Comparison of ENCODE assay signal across 18 mouse cellular contexts in the genomic region with DNA sequence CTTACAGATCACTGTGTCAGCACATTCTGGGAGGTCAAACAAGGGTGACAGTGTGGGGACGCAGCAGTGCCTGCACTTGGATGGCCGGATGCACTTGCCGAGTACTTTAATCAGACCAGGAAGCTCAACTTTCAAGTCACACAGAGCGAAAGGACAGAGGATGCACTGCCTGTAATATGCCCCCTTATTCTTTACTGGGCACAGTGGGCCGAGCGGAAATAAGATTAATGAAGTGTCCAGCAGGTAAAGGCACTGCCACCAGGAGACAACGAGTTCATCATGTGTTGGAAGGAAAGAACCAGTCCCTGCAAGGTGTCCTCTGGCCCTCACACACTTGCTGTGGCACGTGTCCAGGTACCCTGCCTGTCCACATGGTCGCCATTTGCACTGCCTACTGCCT.
DNase-seq lines count a peak whose midpoint lies in the region; ATAC-seq and TF ChIP-seq lines count a peak whose summit lies in the region.
"Had no signal": no experiment of that assay in that cellular context is flagged by ENCODE, and none has a peak within 500 bp of the region (broad histone marks: within the 10 kb centered on the region; RNA-seq: fewer than 3 reads in every experiment).

No protein-coding gene starts in this region.

- intact Hi-C loops in left cerebral cortex, adult 2 months (cut with DNase I) = loop anchor here (2.0 kb wide), 1 partner anchor 143 kb away; no protein-coding TSS in a partner anchor
- intact Hi-C loops in left cerebral cortex, postnatal 14 days (cut with DNase I) = no loop called here

- no peak for TF ChIP-seq POLR2A in cerebellum, adult 2 months (IDR thresholded peaks at IDR 0.05; ENCODE audit: borderline replicate concordance, insufficient read depth, low read length)

- WGBS in intestine, embryonic 14.5 days = 79% methylated on average over 8 of the region's 9 CpGs
- WGBS in intestine, embryonic 15.5 days = 87% methylated on average over 9 of the region's 9 CpGs
- WGBS in cerebellum, adult 2 months = 13% methylated on average over 9 of the region's 9 CpGs
- WGBS in midbrain, embryonic 16.5 days = 86% methylated on average over 8 of the region's 9 CpGs

- ATAC-seq in intestine, embryonic 14.5 days (replicated peaks; ENCODE audit: low FRiP score, low TSS enrichment, low read depth) = 0 out of 2 replicates have a peak, but pooled peaks have one; percentile 37
- ATAC-seq in intestine, embryonic 15.5 days = no peak
- no peak for ATAC-seq in midbrain, embryonic 16.5 days

- no peaks in the 10 kb centered on the region for H3K4me1 ChIP-seq in intestine, embryonic 14.5 days (replicated peaks; ENCODE audit: control insufficient read depth, insufficient read depth, low read length)
- no peaks in the 10 kb centered on the region for H3K4me1 ChIP-seq in intestine, embryonic 15.5 days (replicated peaks)
- peaks cover 56% of the 10 kb centered on the region for H3K4me1 ChIP-seq in cerebellum, adult 2 months (ENCODE audit: control insufficient read depth, insufficient read depth, low read length)
- H3K4me1 ChIP-seq in midbrain, embryonic 16.5 days (ENCODE audit: control insufficient read depth, insufficient read depth, low read length) = peaks cover 4% of the 10 kb centered on the region
- H3K4me1 ChIP-seq: megakaryocyte, embryonic 14.5 days; neural tube, embryonic 12.5 days had no signal

- no peak overlapping the region for H3K4me2 ChIP-seq in intestine, embryonic 14.5 days (ENCODE audit: low read length)
- H3K4me2 ChIP-seq in intestine, embryonic 15.5 days (replicated peaks) = no peak overlapping the region
- H3K4me2 ChIP-seq in midbrain, embryonic 16.5 days (ENCODE audit: low read length) = no peak overlapping the region
- H3K4me2 ChIP-seq: forebrain, embryonic 13.5 days; neural tube, embryonic 12.5 days had no signal

- no peaks in the 10 kb centered on the region for H3K9me3 ChIP-seq in intestine, embryonic 14.5 days (ENCODE audit: control insufficient read depth, low read length)
- H3K9me3 ChIP-seq in intestine, embryonic 15.5 days = no peaks in the 10 kb centered on the region
- H3K9me3 ChIP-seq in midbrain, embryonic 16.5 days (replicated peaks; ENCODE audit: control insufficient read depth, low read length, poor library complexity, severe bottlenecking) = no peaks in the 10 kb centered on the region
- H3K9me3 ChIP-seq: forebrain, embryonic 13.5 days; limb, embryonic 10.5 days; megakaryocyte, embryonic 14.5 days; neural tube, embryonic 12.5 days had no signal

- H3K27me3 ChIP-seq in intestine, embryonic 14.5 days (replicated peaks; ENCODE audit: control insufficient read depth, insufficient read depth, low read length) = no peaks in the 10 kb centered on the region
- H3K27me3 ChIP-seq in intestine, embryonic 15.5 days (replicated peaks) = no peaks in the 10 kb centered on the region
- H3K27me3 ChIP-seq in cerebellum, adult 2 months (ENCODE audit: control insufficient read depth, insufficient read depth, low read length) = no peaks in the 10 kb centered on the region
- H3K27me3 ChIP-seq in midbrain, embryonic 16.5 days (ENCODE audit: control insufficient read depth, insufficient read depth, low read depth, low read length) = no peaks in the 10 kb centered on the region
- H3K27me3 ChIP-seq: forebrain, embryonic 13.5 days; megakaryocyte, embryonic 14.5 days; neural tube, embryonic 12.5 days had no signal

- no peak for TF ChIP-seq CTCF in left cerebral cortex, adult 2 months (IDR thresholded peaks at IDR 0.05)
- no peak for TF ChIP-seq CTCF in cerebellum, adult 2 months (IDR thresholded peaks at IDR 0.05; ENCODE audit: borderline replicate concordance, insufficient read depth, low read depth, low read length)

- H3K9ac ChIP-seq in intestine, embryonic 14.5 days (ENCODE audit: low read length) = no peak overlapping the region
- H3K9ac ChIP-seq in intestine, embryonic 15.5 days = no peak overlapping the region
- H3K9ac ChIP-seq in midbrain, embryonic 16.5 days (ENCODE audit: low read depth, low read length) = no peak overlapping the region
- H3K9ac ChIP-seq: forebrain, embryonic 13.5 days; liver, embryonic 14.5 days; neural tube, embryonic 12.5 days had no signal

- H3K36me3 ChIP-seq in intestine, embryonic 14.5 days (ENCODE audit: control insufficient read depth, insufficient read depth, low read length) = peaks cover 75% of the 10 kb centered on the region
- H3K36me3 ChIP-seq in intestine, embryonic 15.5 days = peaks cover 17% of the 10 kb centered on the region; the same call in 1 of the 2 replicates
- H3K36me3 ChIP-seq in midbrain, embryonic 16.5 days (ENCODE audit: control insufficient read depth, insufficient read depth, low read length) = peaks cover 13% of the 10 kb centered on the region

- no peak for DNase-seq in intestine, embryonic 14.5 days (ENCODE audit: low spot score)
- no peak for DNase-seq in left cerebral cortex, adult 2 months (ENCODE audit: extremely low spot score in 1 of 2, low spot score in 2 of 2)
- DNase-seq in left cerebral cortex, adult 8-10 months (ENCODE audit: low spot score in 2 of 2) = no peak
- DNase-seq in cerebellum, adult 2 months = peak; percentile 77 to 82
- peak; percentile 65 to 79 for DNase-seq in cerebellum, postnatal 25 days
- DNase-seq in left cerebral cortex, postnatal 14 days (ENCODE audit: low spot score in 2 of 2) = no peak
- DNase-seq: gastrocnemius, postnatal 25 days; layer of hippocampus, postnatal 36 days; lung, postnatal 10 days; right cerebral cortex, postnatal 25 days; thymus, postnatal 36 days had no signal

- H3K27ac ChIP-seq in intestine, embryonic 14.5 days (ENCODE audit: low read depth) = no peak overlapping the region
- H3K27ac ChIP-seq in intestine, embryonic 15.5 days = no peak overlapping the region
- H3K27ac ChIP-seq in left cerebral cortex, adult 2 months = peak overlapping the region; percentile 40; the same call in 1 of the 2 replicates
- H3K27ac ChIP-seq in cerebellum, adult 2 months (ENCODE audit: insufficient read depth, low read length) = peak overlapping the region; percentile 44; the same call in 1 of the 2 replicates
- H3K27ac ChIP-seq in midbrain, embryonic 16.5 days (ENCODE audit: low read length) = no peak overlapping the region
- H3K27ac ChIP-seq: forebrain, embryonic 13.5 days; limb, embryonic 10.5 days; liver, embryonic 14.5 days; neural tube, embryonic 12.5 days had no signal

- H3K4me3 ChIP-seq in intestine, embryonic 14.5 days (ENCODE audit: low read depth, low read length) = no peak overlapping the region
- H3K4me3 ChIP-seq in intestine, embryonic 15.5 days (replicated peaks) = no peak overlapping the region
- no peak overlapping the region for H3K4me3 ChIP-seq in left cerebral cortex, adult 2 months
- H3K4me3 ChIP-seq in cerebellum, adult 2 months (replicated peaks; ENCODE audit: insufficient read depth, low read depth, low read length) = no peak overlapping the region
- H3K4me3 ChIP-seq in midbrain, embryonic 16.5 days (ENCODE audit: low read depth, low read length) = no peak overlapping the region
- H3K4me3 ChIP-seq: forebrain, embryonic 13.5 days; limb, embryonic 10.5 days; megakaryocyte, embryonic 14.5 days; neural tube, embryonic 12.5 days had no signal

Comparison
In these comparisons a context has a peak if more than half of its experiments do, and no peak if none do; other contexts are left out.
1. DNase-seq: peak in cerebellum, adult 2 months (2 of 2) and cerebellum, postnatal 25 days (2 of 2); none in intestine, embryonic 14.5 days (single experiment), left cerebral cortex, adult 2 months (0 of 2), left cerebral cortex, adult 8-10 months (0 of 2) and left cerebral cortex, postnatal 14 days (0 of 2).
2. H3K27ac ChIP-seq: peak in left cerebral cortex, adult 2 months (single experiment) and cerebellum, adult 2 months (single experiment); none in intestine, embryonic 14.5 days (single experiment), intestine, embryonic 15.5 days (single experiment) and midbrain, embryonic 16.5 days (single experiment).